Mouse (Mus musculus) MEL (cell line): Measurements from ENCODE around the gene Rabep2. TPM values are rescaled to one million over a fixed set of nuclear protein-coding genes. Genes with fewer than 3 reads are reported as not detected.
A peak's percentile ranks its signal among the peaks of the same experiment; 100 is the strongest.
"Not testable (repeated sequence)": the region's sequence is repeated elsewhere in the genome, so short reads cannot be mapped to it uniquely, and the experiment has no call there.

Source experiments
- DNase-seq: peaks from one replicate; pipeline ENCODE4 v3.0.0; 2011; ENCODE audit warnings: low read depth, low spot score
- H3K27ac ChIP-seq: 2 replicates; pipeline ENCODE4 v1.5.1; 2012; ENCODE audit warnings: low read depth, mild to moderate bottlenecking, control low read depth, low read length, moderate library complexity; ENCODE audit not compliant: control insufficient read depth
- H3K27me3 ChIP-seq, 2 experiments: fragments of 150-350 bp in 1 of 2; sonication (generic) in 1 of 2; 2 replicates each; pipeline ENCODE4 v1.6.1; 2012; ENCODE audit warnings: low read length in 2 of 2, mild to moderate bottlenecking in 2 of 2, improper control_type of control experiment in 1 of 2, moderate library complexity in 1 of 2; ENCODE audit not compliant: insufficient read depth in 2 of 2, control insufficient read depth in 1 of 2
- H3K36me3 ChIP-seq, 2 experiments: 2 replicates each; pipeline ENCODE4 v1.6.1; 2012 to 2014; ENCODE audit warnings: low read length in 2 of 2, improper control_type of control experiment in 1 of 2, inconsistent platforms in 1 of 2, mild to moderate bottlenecking in 1 of 2; ENCODE audit not compliant: insufficient read depth in 2 of 2, control insufficient read depth in 1 of 2
- H3K4me1 ChIP-seq, 2 experiments: fragments of 150-350 bp in 1 of 2; sonication (generic) in 1 of 2; 2 replicates each; pipeline ENCODE4 v1.6.1; 2012; ENCODE audit warnings: low read length in 2 of 2, improper control_type of control experiment in 1 of 2, mild to moderate bottlenecking in 1 of 2; ENCODE audit not compliant: insufficient read depth in 2 of 2, control insufficient read depth in 1 of 2
- H3K4me3 ChIP-seq, 2 experiments: fragments of 150-350 bp in 1 of 2; sonication (generic) in 1 of 2; 2 replicates each; pipeline ENCODE4 v1.5.1; 2012; ENCODE audit warnings: low read depth in 2 of 2, low read length in 2 of 2, mild to moderate bottlenecking in 2 of 2, moderate library complexity in 2 of 2, control low read depth in 1 of 2, improper control_type of control experiment in 1 of 2; ENCODE audit not compliant: control insufficient read depth in 1 of 2, insufficient read depth in 1 of 2
- H3K79me2 ChIP-seq: 2 replicates; pipeline ENCODE4 v1.6.1; 2012; ENCODE audit warnings: mild to moderate bottlenecking, low read length, moderate library complexity; ENCODE audit not compliant: control insufficient read depth, poor library complexity, insufficient read depth
- H3K9ac ChIP-seq: 2 replicates; pipeline ENCODE4 v1.6.1; 2012; ENCODE audit warnings: low read depth, mild to moderate bottlenecking, control low read depth, low read length, moderate library complexity; ENCODE audit not compliant: control insufficient read depth, poor library complexity, severe bottlenecking
- H3K9me3 ChIP-seq: fragments of 150-350 bp; sonication (generic); replicated peaks from 2 replicates; pipeline ENCODE4 v1.6.1; 2012; ENCODE audit warnings: mild to moderate bottlenecking, low read length, improper control_type of control experiment, moderate library complexity; ENCODE audit not compliant: insufficient read depth
- BHLHE40 ChIP-seq: IDR thresholded peaks from 2 replicates; pipeline ENCODE4 v1.6.1; 2012; ENCODE audit warnings: low read depth, mild to moderate bottlenecking, inconsistent platforms, low read length, improper control_type of control experiment, borderline replicate concordance
- CHD2 ChIP-seq: IDR thresholded peaks from 2 replicates; pipeline ENCODE4 v1.6.1; 2011; ENCODE audit warnings: low read length, improper control_type of control experiment
- E2F4 ChIP-seq: IDR thresholded peaks from 2 replicates; pipeline ENCODE4 v1.6.1; 2011; ENCODE audit warnings: low read depth, low read length, improper control_type of control experiment, borderline replicate concordance
- ELF1 ChIP-seq: IDR thresholded peaks from 2 replicates; pipeline ENCODE4 v1.6.1; 2014; ENCODE audit warnings: low read depth, mild to moderate bottlenecking, inconsistent platforms, low read length, improper control_type of control experiment, moderate library complexity
- EP300 ChIP-seq, 2 experiments: IDR thresholded peaks; 2 replicates each; pipeline ENCODE4 v1.6.1; 2011; ENCODE audit warnings: improper control_type of control experiment in 2 of 2, low read length in 2 of 2, low read depth in 1 of 2, mild to moderate bottlenecking in 1 of 2
- ETS1 ChIP-seq: IDR thresholded peaks from 2 replicates; pipeline ENCODE4 v1.6.1; 2012; ENCODE audit warnings: low read depth, mild to moderate bottlenecking, inconsistent platforms, low read length, improper control_type of control experiment, moderate library complexity
- HCFC1 ChIP-seq: IDR thresholded peaks from 2 replicates; pipeline ENCODE4 v1.6.1; 2012; ENCODE audit warnings: low read depth, mild to moderate bottlenecking, inconsistent platforms, low read length, improper control_type of control experiment, moderate library complexity
- JUND ChIP-seq: IDR thresholded peaks from 2 replicates; pipeline ENCODE4 v1.6.1; 2011; ENCODE audit warnings: low read depth, mild to moderate bottlenecking, improper control_type of control experiment, low read length
- KAT2A ChIP-seq: conservative IDR thresholded peaks from 2 replicates; pipeline ENCODE4 v1.6.1; 2012; ENCODE audit warnings: low read depth, low read length, improper control_type of control experiment, inconsistent platforms
- MAZ ChIP-seq: IDR thresholded peaks from 2 replicates; pipeline ENCODE4 v1.6.1; 2012; ENCODE audit warnings: low read depth, mild to moderate bottlenecking, inconsistent platforms, low read length, improper control_type of control experiment
- MYB ChIP-seq: IDR thresholded peaks from 2 replicates; pipeline ENCODE4 v1.6.1; 2011; ENCODE audit warnings: mild to moderate bottlenecking, low read depth, low read length, improper control_type of control experiment
- MYC ChIP-seq: IDR thresholded peaks from 2 replicates; pipeline ENCODE4 v1.6.1; 2011; ENCODE audit warnings: low read depth, mild to moderate bottlenecking, low read length, improper control_type of control experiment, moderate library complexity
- NELFE ChIP-seq: IDR thresholded peaks from 2 replicates; pipeline ENCODE4 v1.6.1; 2011; ENCODE audit warnings: low read depth, low read length, improper control_type of control experiment
- POLR2A ChIP-seq, 2 experiments: IDR thresholded peaks; 2 replicates each; pipeline ENCODE4 v1.6.1; 2011 to 2012; ENCODE audit warnings: low read length in 2 of 2, mild to moderate bottlenecking in 2 of 2, control low read depth in 1 of 2, improper control_type of control experiment in 1 of 2, low read depth in 1 of 2, moderate library complexity in 1 of 2; ENCODE audit not compliant: control insufficient read depth in 1 of 2, insufficient read depth in 1 of 2, poor library complexity in 1 of 2
- POLR2AphosphoS2 ChIP-seq: IDR thresholded peaks from 2 replicates; pipeline ENCODE4 v1.6.1; 2011; ENCODE audit warnings: low read length, improper control_type of control experiment
- POLR2AphosphoS5 ChIP-seq: IDR thresholded peaks from 2 replicates; pipeline ENCODE4 v1.6.1; 2012; ENCODE audit warnings: low read depth, borderline replicate concordance, mild to moderate bottlenecking, inconsistent platforms, low read length, moderate library complexity, mixed read lengths
- RCOR1 ChIP-seq: IDR thresholded peaks from 2 replicates; pipeline ENCODE4 v1.6.1; 2012; ENCODE audit warnings: low read depth, mild to moderate bottlenecking, inconsistent platforms, low read length, improper control_type of control experiment
- SIN3A ChIP-seq: IDR thresholded peaks from 2 replicates; pipeline ENCODE4 v1.6.1; 2012; ENCODE audit warnings: low read length, improper control_type of control experiment, inconsistent platforms
- TAL1 ChIP-seq: IDR thresholded peaks from 2 replicates; pipeline ENCODE4 v1.6.1; 2012; ENCODE audit warnings: mild to moderate bottlenecking, inconsistent platforms, low read length, moderate library complexity, mixed read lengths
- TBP ChIP-seq: IDR thresholded peaks from 2 replicates; pipeline ENCODE4 v1.8.0; 2011; ENCODE audit warnings: low read depth, low read length, improper control_type of control experiment
- TCF12 ChIP-seq: IDR thresholded peaks from 2 replicates; pipeline ENCODE4 v1.6.1; 2014; ENCODE audit warnings: low read depth, mild to moderate bottlenecking, inconsistent platforms, low read length, improper control_type of control experiment, moderate library complexity
- USF1 ChIP-seq: IDR thresholded peaks from 2 replicates; pipeline ENCODE4 v1.6.1; 2014; ENCODE audit warnings: low read depth, mild to moderate bottlenecking, inconsistent platforms, low read length, improper control_type of control experiment, moderate library complexity
- USF2 ChIP-seq, 2 experiments: IDR thresholded peaks; 2 replicates each; pipeline ENCODE4 v1.6.1; 2011 to 2012; ENCODE audit warnings: improper control_type of control experiment in 2 of 2, low read length in 2 of 2, borderline replicate concordance in 1 of 2, inconsistent platforms in 1 of 2, low read depth in 1 of 2, mild to moderate bottlenecking in 1 of 2; ENCODE audit not compliant: insufficient read depth in 1 of 2
- ZMIZ1 ChIP-seq: IDR thresholded peaks from 2 replicates; pipeline ENCODE4 v1.6.1; 2012; ENCODE audit warnings: low read depth, mild to moderate bottlenecking, inconsistent platforms, low read length, improper control_type of control experiment, moderate library complexity
- ZNF384 ChIP-seq: IDR thresholded peaks from 2 replicates; pipeline ENCODE4 v1.6.1; 2012; ENCODE audit warnings: low read depth, mild to moderate bottlenecking, inconsistent platforms, low read length, improper control_type of control experiment
- polyA plus RNA-seq, 2 experiments: library from polyadenylated mRNA; stranded (reverse) in 1 of 2; unstranded in 1 of 2; fragments of >175 nt in 1 of 2; fragments of >200 nt in 1 of 2; gene quantifications; 2 replicates each; pipeline versions ENCODE4 v1.2.1 to v1.2.4; 2012; ENCODE audit warnings: low replicate concordance in 2 of 2, low read depth in 1 of 2; ENCODE audit not compliant: insufficient read length in 2 of 2, insufficient read depth in 1 of 2, missing spikeins in 1 of 2
- total RNA-seq: library from RNA; depleted of rRNA; stranded (reverse); fragments of 300-350 nt; gene quantifications from 2 replicates; pipeline ENCODE4 v1.2.3, GENCODE M21; 2012

Gene Rabep2
- total and polyA plus RNA-seq, 3 experiments = 12.9 to 16.2 TPM; not detected in 1

DNA sequence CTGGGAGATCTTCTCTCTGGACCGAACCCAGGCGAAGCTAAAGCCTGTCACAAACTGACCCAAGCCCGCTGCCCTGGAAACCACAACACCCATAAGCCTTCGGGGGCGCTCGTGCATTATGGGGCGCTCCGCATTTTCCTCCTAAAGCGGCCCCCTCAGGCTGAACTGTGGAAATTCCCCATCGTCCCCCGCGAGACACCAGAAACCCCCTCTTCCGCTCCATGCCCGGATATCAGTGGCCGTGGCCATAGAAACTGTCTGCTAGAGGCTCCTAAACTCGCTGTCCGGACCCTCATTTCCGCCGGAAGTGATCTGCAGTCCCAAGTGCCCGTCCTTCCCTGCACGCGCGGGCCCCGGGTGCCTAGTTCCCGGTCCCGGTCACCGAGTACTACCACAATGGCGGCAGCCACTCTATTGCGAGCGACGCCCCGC lies 58.5 kb downstream of the Rabep2 start, which contains the start of gene Tufm (continued):
- peak; percentile 74 for TF ChIP-seq TBP
- TF ChIP-seq TAL1 = no peak

- peak overlapping the region; percentile 67 to 98 for H3K4me3 ChIP-seq
- peak overlapping the region; percentile 83 for H3K9ac ChIP-seq
- H3K4me1 ChIP-seq, H3K9me3 ChIP-seq, DNase-seq, H3K27me3 ChIP-seq, H3K36me3 ChIP-seq: not testable (repeated sequence)
- TF ChIP-seq RCOR1 (peak; percentile 41; the same call in 1 of the 2 replicates), ZMIZ1 (0 out of 2 replicates have a peak, but pooled peaks have one; percentile 4), POLR2AphosphoS2 (0 out of 2 replicates have a peak, but pooled peaks have one; percentile 9)
- peak overlapping the region; percentile 55 for H3K27ac ChIP-seq
- H3K79me2 ChIP-seq = peaks cover 19% of the 10 kb centered on the region
Observed at GRCm38 (mm10) chr7:126487617-126488385, 59.2 kb downstream of the Rabep2 start.

DNA sequence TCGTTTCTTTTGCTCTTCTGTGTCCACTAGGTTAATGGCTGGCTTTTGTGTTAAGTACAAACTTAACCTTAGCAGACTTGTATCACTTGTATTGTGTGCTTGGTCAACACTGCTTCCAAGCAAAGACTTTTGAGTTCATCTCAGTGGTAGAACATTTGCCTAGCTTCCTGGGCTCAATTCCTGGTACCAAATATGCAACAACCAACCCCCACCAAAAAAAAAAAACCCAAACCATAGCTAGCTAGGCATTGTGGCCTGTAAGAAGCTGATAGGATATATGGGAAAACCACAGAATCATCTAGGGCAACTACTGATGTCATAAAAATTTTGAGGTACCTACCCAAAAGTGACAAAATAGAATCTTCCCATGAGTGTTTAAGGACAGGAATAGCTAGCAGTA lies 62.4 kb downstream of the Rabep2 start:
- peaks cover 19% of the 10 kb centered on the region for H3K79me2 ChIP-seq
- H3K4me1 ChIP-seq = peaks cover 0 to 6% of the 10 kb centered on the region in 2 experiments; a peak in 1 of 4 replicates
- no peaks in the 10 kb centered on the region for H3K9me3 ChIP-seq
- peak; percentile 55 for DNase-seq
- peak overlapping the region; percentile 29; the same call in 1 of the 2 replicates for H3K27ac ChIP-seq
- H3K27me3 ChIP-seq = no peaks in the 10 kb centered on the region
- TF ChIP-seq ZNF384 = peak; percentile 83
- no peak for TF ChIP-seq POLR2AphosphoS5
- no peak for TF ChIP-seq BHLHE40
- TF ChIP-seq SIN3A = peak; percentile 48; the same call in 1 of the 2 replicates
- TF ChIP-seq RCOR1 = no peak
- no peak for TF ChIP-seq ELF1
- peak in 1 of 2 experiments; percentile 66; a peak in 2 of 4 replicates for TF ChIP-seq POLR2A (IDR thresholded peaks at IDR 0.05; ENCODE audit: control insufficient read depth in 1 of 2, insufficient read depth in 1 of 2, low read depth in 1 of 2, low read length in 2 of 2, poor library complexity in 1 of 2)
- no peak for TF ChIP-seq USF1
- TF ChIP-seq USF2 (IDR thresholded peaks at IDR 0.05; ENCODE audit: borderline replicate concordance in 1 of 2, insufficient read depth in 1 of 2, low read depth in 1 of 2, low read length in 2 of 2) = 0 out of 4 replicates have a peak, but pooled peaks of 1 of the 2 experiments have one; percentile 2
- TF ChIP-seq KAT2A = no peak
- TF ChIP-seq TCF12 = peak; percentile 46; the same call in 1 of the 2 replicates
- TF ChIP-seq CHD2 = no peak; the same call in 1 of the 2 replicates
- no peak for TF ChIP-seq MYB
- TF ChIP-seq NELFE = 0 out of 2 replicates have a peak, but pooled peaks have one; percentile 31
- TF ChIP-seq E2F4 = no peak
- TF ChIP-seq JUND = no peak
- no peak for TF ChIP-seq MAZ
- 0 out of 2 replicates have a peak, but pooled peaks have one; percentile 30 for TF ChIP-seq MYC
- TF ChIP-seq ZMIZ1 = 0 out of 2 replicates have a peak, but pooled peaks have one; percentile 68
- TF ChIP-seq ETS1 = peak; percentile 56
- no peak for TF ChIP-seq HCFC1
- peak; percentile 78; the same call in 1 of the 2 replicates for TF ChIP-seq POLR2AphosphoS2
- peak; percentile 62 for TF ChIP-seq TAL1
- TF ChIP-seq EP300 (IDR thresholded peaks at IDR 0.05; ENCODE audit: low read depth in 1 of 2, low read length in 2 of 2) = peak in 1 of 2 experiments; percentile 32; a peak in 1 of 4 replicates
- TF ChIP-seq, all 39 proteins: peak for 12
- Histone ChIP-seq H3K9ac (no peak overlapping the region), H3K4me3 (no peak overlapping the region), H3K36me3 (peaks cover 4 to 23% of the 10 kb centered on the region in 2 experiments; a peak in 3 of 4 replicates)
